Mouse (Mus musculus): ENCODE results near the gene Ptpn4. TPM values are rescaled to one million over a fixed set of nuclear protein-coding genes. Genes with fewer than 3 reads are reported as not detected.

The Ptpn4 gene
- polyA plus RNA-seq (2012) = 0.14 and 0.22 TPM in 2 replicates

GRCm38 (mm10) chr1:119837035-119837751 lies at the start of gene Ptpn4:
Ptpn4 (minus strand) TSS chr1:119837613.
- Histone ChIP-seq H3K9me3 (ENCODE audit: control insufficient read depth, low read length) (no peaks in the 10 kb centered on the region), H3K27me3 (ENCODE audit: control insufficient read depth) (peaks cover 6% of the 10 kb centered on the region), H3K4me1 (ENCODE audit: control insufficient read depth) (peaks cover 30% of the 10 kb centered on the region), H3K4me3 (replicated peaks) (peak within 1 kb of the TSS; percentile 91), H3K36me3 (ENCODE audit: control insufficient read depth) (no peaks in the 10 kb centered on the region)
- TF ChIP-seq GATA1 (IDR thresholded peaks at IDR 0.05; ENCODE audit: low read length) = no peak
- TF ChIP-seq TAL1 (IDR thresholded peaks at IDR 0.05; ENCODE audit: low read length) = no peak

DNA sequence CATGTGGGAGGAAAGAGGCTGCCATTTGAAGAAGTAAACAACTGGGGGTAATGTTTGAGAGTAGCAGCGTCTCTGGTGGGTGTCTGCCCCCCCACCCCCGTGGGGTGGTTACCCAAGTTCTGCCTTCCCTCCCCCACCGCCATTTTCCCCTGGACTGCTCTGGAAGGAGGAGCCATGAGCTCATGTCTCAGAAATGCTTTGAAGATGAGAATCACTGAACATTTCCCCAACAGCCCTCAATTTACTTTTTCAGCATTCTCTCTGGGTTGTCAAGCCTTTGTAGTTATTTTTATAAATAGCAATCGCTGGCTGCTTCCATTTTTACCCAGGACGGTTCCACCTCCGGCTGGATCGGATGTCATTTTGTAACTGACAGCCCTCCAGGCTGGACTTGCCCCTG lies 48.9 kb upstream of the Ptpn4 start:
- Histone ChIP-seq H3K36me3 (ENCODE audit: control insufficient read depth) (no peaks in the 10 kb centered on the region), H3K9me3 (ENCODE audit: control insufficient read depth, low read length) (no peaks in the 10 kb centered on the region), H3K4me3 (replicated peaks) (no peak overlapping the region), H3K27me3 (ENCODE audit: control insufficient read depth) (no peaks in the 10 kb centered on the region), H3K4me1 (ENCODE audit: control insufficient read depth) (no peaks in the 10 kb centered on the region)
- TF ChIP-seq GATA1 (IDR thresholded peaks at IDR 0.05; ENCODE audit: low read length) = no peak
- TF ChIP-seq TAL1 (IDR thresholded peaks at IDR 0.05; ENCODE audit: low read length) = no peak

DNA sequence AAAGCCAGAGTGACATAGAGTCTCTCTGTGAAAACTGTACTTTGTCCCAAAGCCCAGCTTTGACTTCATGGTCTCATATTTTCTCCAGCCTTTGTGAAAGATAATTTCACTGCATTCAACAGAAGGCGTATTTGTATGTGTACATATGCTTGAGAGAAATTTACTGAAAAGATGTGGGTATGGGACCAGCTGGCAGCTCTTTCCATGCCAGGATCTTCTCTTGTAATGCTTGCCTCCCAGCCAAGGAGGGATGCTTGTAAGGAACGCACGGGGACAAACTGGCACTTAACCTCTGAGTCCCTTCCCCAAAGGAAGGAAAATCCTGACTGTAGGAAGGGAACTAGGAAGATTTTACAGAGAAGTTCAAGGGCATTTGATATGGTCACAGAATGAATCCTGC lies 46.9 kb upstream of the Ptpn4 start:
- H3K4me3 ChIP-seq (replicated peaks) = no peak overlapping the region
- TF ChIP-seq GATA1 (IDR thresholded peaks at IDR 0.05; ENCODE audit: low read length) = no peak
- TF ChIP-seq TAL1 (IDR thresholded peaks at IDR 0.05; ENCODE audit: low read length) = no peak
- no peaks in the 10 kb centered on the region for H3K27me3 ChIP-seq (ENCODE audit: control insufficient read depth)
- H3K9me3 ChIP-seq (ENCODE audit: control insufficient read depth, low read length) = no peaks in the 10 kb centered on the region
- no peaks in the 10 kb centered on the region for H3K4me1 ChIP-seq (ENCODE audit: control insufficient read depth)
- H3K36me3 ChIP-seq (ENCODE audit: control insufficient read depth) = no peaks in the 10 kb centered on the region

DNA sequence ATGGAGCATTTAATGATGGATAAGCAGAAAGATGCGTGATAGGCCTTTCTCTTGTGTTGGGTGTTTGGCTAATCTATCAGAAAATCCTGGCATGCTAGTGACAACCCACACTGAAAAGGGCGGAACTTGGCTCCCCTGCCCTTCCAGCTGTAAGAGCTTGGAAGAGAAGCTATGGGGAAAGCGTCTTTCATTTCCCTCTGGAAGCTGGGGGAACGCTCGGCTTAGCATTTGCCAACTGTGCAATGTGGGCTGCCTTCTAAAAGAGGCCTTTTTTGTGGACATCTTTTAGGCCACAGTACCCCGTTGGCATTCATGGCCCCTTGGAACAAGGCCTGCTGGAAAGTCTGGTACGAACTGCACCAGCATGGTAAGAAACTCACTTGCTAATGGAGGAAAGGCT lies 41.5 kb upstream of the Ptpn4 start:
- no peaks in the 10 kb centered on the region for H3K36me3 ChIP-seq (ENCODE audit: control insufficient read depth)
- no peaks in the 10 kb centered on the region for H3K27me3 ChIP-seq (ENCODE audit: control insufficient read depth)
- H3K4me3 ChIP-seq (replicated peaks) = no peak overlapping the region
- TF ChIP-seq GATA1 (IDR thresholded peaks at IDR 0.05; ENCODE audit: low read length) (no peak), TAL1 (IDR thresholded peaks at IDR 0.05; ENCODE audit: low read length) (no peak)
- H3K9me3 ChIP-seq (ENCODE audit: control insufficient read depth, low read length) = no peaks in the 10 kb centered on the region
- H3K4me1 ChIP-seq (ENCODE audit: control insufficient read depth) = no peaks in the 10 kb centered on the region

GRCm38 (mm10) chr1:119877469-119877868 lies 40.1 kb upstream of the Ptpn4 start:
- H3K36me3 ChIP-seq (ENCODE audit: control insufficient read depth) = no peaks in the 10 kb centered on the region
- no peak for TF ChIP-seq GATA1 (IDR thresholded peaks at IDR 0.05; ENCODE audit: low read length)
- TF ChIP-seq TAL1 (IDR thresholded peaks at IDR 0.05; ENCODE audit: low read length) = no peak
- H3K9me3 ChIP-seq (ENCODE audit: control insufficient read depth, low read length) = no peaks in the 10 kb centered on the region
- no peaks in the 10 kb centered on the region for H3K27me3 ChIP-seq (ENCODE audit: control insufficient read depth)
- H3K4me1 ChIP-seq (ENCODE audit: control insufficient read depth) = no peaks in the 10 kb centered on the region
- no peak overlapping the region for H3K4me3 ChIP-seq (replicated peaks)

DNA sequence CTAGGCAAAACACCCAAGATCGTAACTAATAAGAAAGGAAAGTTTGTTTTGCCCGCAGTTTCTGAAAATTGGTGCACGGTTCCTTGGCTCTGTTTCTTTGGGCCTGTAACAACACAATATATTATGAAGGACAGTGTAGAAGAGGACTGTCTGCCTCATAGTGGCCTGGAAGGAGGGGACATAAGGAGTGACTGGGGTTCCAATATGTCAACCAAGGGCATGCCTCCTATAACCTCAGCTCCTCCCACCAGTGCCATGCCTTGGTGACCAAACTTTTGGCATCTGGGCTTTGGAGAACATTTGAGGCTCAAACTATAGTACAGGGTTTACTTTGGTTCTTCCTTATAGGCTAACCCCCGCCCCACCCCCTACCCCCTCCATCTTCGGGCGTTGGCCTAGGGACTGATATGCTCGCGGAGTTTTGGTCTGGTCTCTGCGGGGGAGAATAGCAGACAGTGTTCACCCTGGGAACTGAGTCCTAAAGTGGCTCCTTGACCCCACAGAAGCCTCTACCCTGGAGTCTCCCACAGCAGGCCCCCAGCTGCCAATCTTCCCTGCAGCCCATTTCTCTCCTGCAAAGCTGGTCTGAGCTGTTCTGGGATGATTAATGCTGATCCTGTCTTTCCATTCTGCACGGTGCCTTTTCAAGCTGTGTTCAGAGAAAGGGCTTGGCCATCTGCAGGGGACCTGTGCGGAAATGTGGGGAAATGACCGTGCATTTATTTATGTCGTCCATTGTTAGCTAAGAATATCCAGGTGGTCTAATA lies 31.2 kb upstream of the Ptpn4 start:
- Histone ChIP-seq H3K4me1 (ENCODE audit: control insufficient read depth) (no peaks in the 10 kb centered on the region), H3K9me3 (ENCODE audit: control insufficient read depth, low read length) (no peaks in the 10 kb centered on the region), H3K4me3 (replicated peaks) (no peak overlapping the region), H3K27me3 (ENCODE audit: control insufficient read depth) (no peaks in the 10 kb centered on the region), H3K36me3 (ENCODE audit: control insufficient read depth) (no peaks in the 10 kb centered on the region)
- TF ChIP-seq TAL1 (IDR thresholded peaks at IDR 0.05; ENCODE audit: low read length) (no peak), GATA1 (IDR thresholded peaks at IDR 0.05; ENCODE audit: low read length) (no peak)

- no peak overlapping the region for H3K4me3 ChIP-seq (replicated peaks)
- H3K36me3 ChIP-seq (ENCODE audit: control insufficient read depth) = no peaks in the 10 kb centered on the region
- no peaks in the 10 kb centered on the region for H3K4me1 ChIP-seq (ENCODE audit: control insufficient read depth)
- no peaks in the 10 kb centered on the region for H3K9me3 ChIP-seq (ENCODE audit: control insufficient read depth, low read length)
- TF ChIP-seq GATA1 (IDR thresholded peaks at IDR 0.05; ENCODE audit: low read length) (no peak), TAL1 (IDR thresholded peaks at IDR 0.05; ENCODE audit: low read length) (no peak)
- H3K27me3 ChIP-seq (ENCODE audit: control insufficient read depth) = no peaks in the 10 kb centered on the region
Measured at GRCm38 (mm10) chr1:119867300-119867699, 29.9 kb upstream of the Ptpn4 start.

DNA sequence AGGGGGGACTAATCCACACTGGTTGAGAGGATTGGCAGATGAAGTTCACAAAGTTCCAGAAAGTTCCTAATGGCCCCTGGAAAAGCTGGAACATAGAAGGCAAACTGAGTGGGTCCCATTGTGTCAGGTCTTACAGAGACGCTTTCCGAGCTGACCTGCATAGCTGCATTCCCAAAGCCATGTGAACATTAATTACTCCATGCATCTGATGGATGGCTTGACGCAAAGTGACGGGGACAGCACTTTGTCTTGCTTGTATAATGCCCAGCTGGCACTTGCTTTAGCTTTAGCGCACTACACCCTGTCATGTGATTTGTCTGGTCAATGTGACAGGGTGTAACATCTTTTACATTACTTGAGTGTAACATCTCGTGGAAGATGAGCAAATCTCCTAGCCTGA lies 27.9 kb upstream of the Ptpn4 start:
- no peaks in the 10 kb centered on the region for H3K9me3 ChIP-seq (ENCODE audit: control insufficient read depth, low read length)
- no peaks in the 10 kb centered on the region for H3K4me1 ChIP-seq (ENCODE audit: control insufficient read depth)
- no peak for TF ChIP-seq TAL1 (IDR thresholded peaks at IDR 0.05; ENCODE audit: low read length)
- TF ChIP-seq GATA1 (IDR thresholded peaks at IDR 0.05; ENCODE audit: low read length) = no peak
- H3K4me3 ChIP-seq (replicated peaks) = no peak overlapping the region
- no peaks in the 10 kb centered on the region for H3K36me3 ChIP-seq (ENCODE audit: control insufficient read depth)
- no peaks in the 10 kb centered on the region for H3K27me3 ChIP-seq (ENCODE audit: control insufficient read depth)

DNA sequence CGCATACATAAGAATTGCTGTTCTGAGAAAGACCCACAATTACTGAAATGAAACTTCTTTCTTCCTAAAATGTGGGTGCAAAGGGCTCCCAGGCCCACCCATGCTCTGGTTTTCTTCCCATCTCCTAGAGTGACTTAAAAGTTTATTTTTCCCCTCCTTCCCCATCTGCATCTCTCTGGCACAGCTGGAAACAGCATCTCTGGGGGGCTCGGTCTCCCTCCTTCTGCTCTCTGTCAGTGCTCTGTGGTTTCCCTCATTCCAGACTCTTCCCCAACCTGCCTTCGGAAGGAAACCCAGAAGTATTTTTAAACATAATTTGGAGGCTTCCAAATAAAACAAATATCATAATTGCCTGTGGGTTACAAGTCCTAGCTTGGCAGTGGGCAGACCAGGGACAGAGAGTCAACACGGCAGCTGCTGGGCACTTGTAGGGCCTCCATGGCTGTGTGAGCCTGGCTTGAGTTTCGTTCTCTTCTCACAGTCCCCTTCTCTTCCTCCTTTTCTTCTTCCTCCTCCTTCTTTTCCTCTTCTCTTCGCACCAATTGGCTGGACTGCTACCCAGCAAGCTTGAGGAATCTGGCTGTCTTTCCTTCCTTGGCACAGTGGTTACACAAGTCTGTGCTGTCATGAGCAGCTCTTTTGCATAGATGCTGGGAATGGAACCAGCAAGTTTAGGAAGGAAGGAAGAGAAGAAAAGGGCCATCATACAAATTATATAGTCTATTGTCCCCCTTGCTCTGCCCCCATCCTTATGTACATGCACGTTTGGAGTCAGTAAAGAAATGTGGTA lies 26.3 kb upstream of the Ptpn4 start:
- Histone ChIP-seq H3K27me3 (ENCODE audit: control insufficient read depth) (no peaks in the 10 kb centered on the region), H3K4me3 (replicated peaks) (no peak overlapping the region), H3K9me3 (ENCODE audit: control insufficient read depth, low read length) (no peaks in the 10 kb centered on the region), H3K36me3 (ENCODE audit: control insufficient read depth) (no peaks in the 10 kb centered on the region), H3K4me1 (ENCODE audit: control insufficient read depth) (no peaks in the 10 kb centered on the region)
- TF ChIP-seq GATA1 (IDR thresholded peaks at IDR 0.05; ENCODE audit: low read length) (no peak), TAL1 (IDR thresholded peaks at IDR 0.05; ENCODE audit: low read length) (no peak)

Data from erythroblast, embryonic 14.5 days (primary cell).